31 mouse cellular contexts compared by ENCODE assay signal in the genomic region with DNA sequence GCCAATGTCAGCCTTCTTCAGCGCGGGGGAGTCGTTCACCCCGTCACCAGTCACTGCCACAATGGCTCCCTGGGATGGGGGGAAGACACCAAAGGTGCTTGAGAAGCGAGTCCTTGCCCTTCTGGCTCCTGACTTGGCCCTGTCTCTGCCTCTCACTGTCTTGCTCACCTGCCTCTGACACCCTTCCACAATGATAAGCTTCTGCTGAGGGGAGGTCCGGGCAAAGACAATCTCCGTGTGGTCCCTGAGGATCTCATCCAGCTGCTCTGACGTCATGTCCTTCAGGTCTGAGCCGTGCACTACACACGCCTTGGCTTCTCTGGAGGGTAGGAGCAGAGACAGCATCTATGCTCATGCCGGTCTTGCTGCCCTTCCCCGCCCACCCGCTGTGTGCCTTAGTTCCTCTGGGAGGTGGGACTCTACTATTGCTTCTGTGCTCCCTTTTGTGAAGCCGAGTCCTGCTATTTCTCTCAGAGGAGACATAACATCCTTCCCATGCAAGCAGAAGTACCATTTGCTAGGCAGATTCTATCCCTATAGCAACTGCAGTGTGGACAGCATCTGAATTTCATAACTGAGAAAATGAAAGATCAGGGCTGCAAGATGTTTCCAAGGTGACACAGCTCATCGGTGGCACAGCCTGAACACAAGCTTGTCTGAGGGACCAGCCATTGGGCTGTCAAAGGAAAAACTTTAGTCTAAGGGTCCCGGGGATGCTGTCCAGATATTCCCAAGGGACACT. TPM values are rescaled to one million over a fixed set of nuclear protein-coding genes. Genes with fewer than 3 reads are reported as not detected.
A peak's percentile ranks its signal among the peaks of the same experiment; 100 is the strongest.
DNase-seq lines count a peak whose midpoint lies in the region; ATAC-seq and TF ChIP-seq lines count a peak whose summit lies in the region.
"Had no signal": no experiment of that assay in that cellular context is flagged by ENCODE, and none has a peak within 500 bp of the region (broad histone marks: within the 10 kb centered on the region; RNA-seq: fewer than 3 reads in every experiment).

No protein-coding gene starts in this region.

- ATAC-seq in forebrain, embryonic 13.5 days, result no peak
- ATAC-seq in neural tube, embryonic 15.5 days (ENCODE audit: low FRiP score), result 0 out of 2 replicates have a peak, but pooled peaks have one; percentile 18

- WGBS in forebrain, embryonic 10.5 days, result 86% methylated on average over 16 of the region's 16 CpGs
- WGBS in forebrain, embryonic 13.5 days, result 83% methylated on average over 16 of the region's 16 CpGs
- 81% methylated on average over 16 of the region's 16 CpGs for WGBS in neural tube, embryonic 15.5 days

- H3K36me3 ChIP-seq in forebrain, embryonic 10.5 days (replicated peaks), result no peaks in the 10 kb centered on the region
- 0 out of 2 replicates have a peak, but pooled peaks cover 6% of the 10 kb centered on the region for H3K36me3 ChIP-seq in forebrain, embryonic 13.5 days (ENCODE audit: poor library complexity, severe bottlenecking)
- H3K36me3 ChIP-seq in neural tube, embryonic 15.5 days, result no peaks in the 10 kb centered on the region
- H3K36me3 ChIP-seq: embryonic facial prominence, embryonic 10.5 days; kidney, embryonic 15.5 days; limb, embryonic 10.5 days; midbrain, embryonic 12.5 days had no signal

- no peak for TF ChIP-seq CTCF in gastrocnemius, adult 2 months (IDR thresholded peaks at IDR 0.05)
- TF ChIP-seq CTCF in layer of hippocampus, adult 2 months (conservative IDR thresholded peaks at IDR 0.05), result no peak

- no peak overlapping the region for H3K4me2 ChIP-seq in forebrain, embryonic 13.5 days
- H3K4me2 ChIP-seq in neural tube, embryonic 15.5 days, result no peak overlapping the region
- H3K4me2 ChIP-seq: heart, embryonic 13.5 days; kidney, embryonic 15.5 days; midbrain, embryonic 12.5 days had no signal

- peaks cover 7% of the 10 kb centered on the region; the same call in 1 of the 2 replicates for H3K4me1 ChIP-seq in forebrain, embryonic 10.5 days
- H3K4me1 ChIP-seq in forebrain, embryonic 13.5 days, result no peaks in the 10 kb centered on the region
- H3K4me1 ChIP-seq in neural tube, embryonic 15.5 days, result peaks cover 8% of the 10 kb centered on the region; the same call in 1 of the 2 replicates
- H3K4me1 ChIP-seq: embryonic facial prominence, embryonic 10.5 days; kidney, embryonic 15.5 days; limb, embryonic 10.5 days; midbrain, embryonic 12.5 days had no signal

- intact Hi-C loops in gastrocnemius, adult 2 months (cut with DNase I), result no loop called here

- H3K27ac ChIP-seq in forebrain, embryonic 10.5 days, result 0 out of 2 replicates have a peak overlapping the region, but pooled peaks have one; percentile 5
- H3K27ac ChIP-seq in forebrain, embryonic 13.5 days, result no peak overlapping the region
- peak overlapping the region; percentile 28 for H3K27ac ChIP-seq in gastrocnemius, adult 2 months
- peak overlapping the region; percentile 90 for H3K27ac ChIP-seq in layer of hippocampus, adult 2 months
- H3K27ac ChIP-seq in neural tube, embryonic 15.5 days (replicated peaks), result no peak overlapping the region
- H3K27ac ChIP-seq: embryonic facial prominence, embryonic 10.5 days; heart, embryonic 13.5 days; kidney, embryonic 15.5 days; limb, embryonic 10.5 days; midbrain, embryonic 12.5 days had no signal

- no peaks in the 10 kb centered on the region for H3K9me3 ChIP-seq in forebrain, embryonic 10.5 days
- no peaks in the 10 kb centered on the region for H3K9me3 ChIP-seq in forebrain, embryonic 13.5 days (replicated peaks)
- no peaks in the 10 kb centered on the region for H3K9me3 ChIP-seq in neural tube, embryonic 15.5 days (replicated peaks)
- H3K9me3 ChIP-seq: embryonic facial prominence, embryonic 10.5 days; heart, embryonic 13.5 days; kidney, embryonic 15.5 days; limb, embryonic 10.5 days; midbrain, embryonic 12.5 days had no signal

- no peaks in the 10 kb centered on the region for H3K27me3 ChIP-seq in forebrain, embryonic 10.5 days (ENCODE audit: poor library complexity, severe bottlenecking)
- H3K27me3 ChIP-seq in forebrain, embryonic 13.5 days, result no peaks in the 10 kb centered on the region
- no peaks in the 10 kb centered on the region for H3K27me3 ChIP-seq in neural tube, embryonic 15.5 days (replicated peaks)
- H3K27me3 ChIP-seq: heart, embryonic 13.5 days; kidney, embryonic 15.5 days had no signal

- no peak overlapping the region for H3K4me3 ChIP-seq in forebrain, embryonic 10.5 days
- H3K4me3 ChIP-seq in forebrain, embryonic 13.5 days, result no peak overlapping the region
- no peak overlapping the region for H3K4me3 ChIP-seq in gastrocnemius, adult 2 months
- no peak overlapping the region for H3K4me3 ChIP-seq in layer of hippocampus, adult 2 months
- H3K4me3 ChIP-seq in neural tube, embryonic 15.5 days (replicated peaks), result no peak overlapping the region
- H3K4me3 ChIP-seq: embryonic facial prominence, embryonic 10.5 days; heart, embryonic 13.5 days; kidney, embryonic 15.5 days; limb, embryonic 10.5 days; midbrain, embryonic 12.5 days; myocyte had no signal

- no peak overlapping the region for H3K9ac ChIP-seq in forebrain, embryonic 13.5 days
- H3K9ac ChIP-seq in neural tube, embryonic 15.5 days (replicated peaks), result no peak overlapping the region
- H3K9ac ChIP-seq: heart, embryonic 13.5 days; kidney, embryonic 15.5 days; midbrain, embryonic 12.5 days had no signal

- DNase-seq in forebrain, embryonic 10.5 days (ENCODE audit: extremely low spot score, low spot score), result no peak
- DNase-seq in gastrocnemius, adult 2 months, result peak; percentile 24
- DNase-seq in gastrocnemius, postnatal 10 days, result no peak
- DNase-seq in layer of hippocampus, adult 2 months (ENCODE audit: low spot score in 2 of 2), result peak in 1 of 2 experiments; percentile 20
- DNase-seq in layer of hippocampus, adult 9-11 months, result no peak
- DNase-seq in neural tube, embryonic 10.5 days (ENCODE audit: extremely low spot score, low spot score), result no peak
- DNase-seq: adrenal gland, postnatal 14 days; cerebellum, adult 9-10 months; heart, postnatal 14 days; kidney, adult 11 months; kidney, postnatal 4 days; right cerebral cortex, adult 18-20 months; thymus, adult 18-20 months; thymus, postnatal 36 days had no signal

RNA-seq across cellular contexts. Expression of gene Atp1a2, which starts 17.9 kb away (rescaled TPM):
- 0.86 and 2.0 TPM in 2 replicates for polyA plus RNA-seq in forebrain, embryonic 10.5 days (2016; fragmentation: Nextera tagmentation; extraction: Ambion mirVana)
- 17.6 and 17.8 TPM in 2 replicates for polyA plus RNA-seq in forebrain, embryonic 13.5 days (2015; fragmentation: Nextera tagmentation; extraction: Ambion mirVana)
- 1,000 to 10,000 TPM in 1 of 2 experiments, 100 to 1,000 TPM in 1; 838 to 1,060 TPM for total RNA-seq in gastrocnemius, adult 2 months (2021)
- 100 to 1,000 TPM; 695 to 761 TPM for total RNA-seq in gastrocnemius, postnatal 10 days (2021)
- total RNA-seq in layer of hippocampus, adult 2 months (2021), result 100 to 1,000 TPM; 585 to 600 TPM
- 57.9 and 63.1 TPM in 2 replicates for polyA plus RNA-seq in neural tube, embryonic 15.5 days (2015; fragmentation: Nextera tagmentation; extraction: Ambion mirVana)
- total RNA-seq: common myeloid progenitor, adult 5-6 weeks had no signal

RNA-seq across cellular contexts. Expression of gene Igsf8, which starts 18.5 kb away (rescaled TPM):
- 53.0 and 55.4 TPM in 2 replicates for polyA plus RNA-seq in forebrain, embryonic 10.5 days (2016; fragmentation: Nextera tagmentation; extraction: Ambion mirVana)
- 164 and 169 TPM in 2 replicates for polyA plus RNA-seq in forebrain, embryonic 13.5 days (2015; fragmentation: Nextera tagmentation; extraction: Ambion mirVana)
- 1 to 10 TPM; 7.4 to 8.3 TPM for total RNA-seq in gastrocnemius, adult 2 months (2021)
- total RNA-seq in gastrocnemius, postnatal 10 days (2021), result 10 to 100 TPM; 15.4 to 19.1 TPM
- 100 to 1,000 TPM; 255 to 257 TPM for total RNA-seq in layer of hippocampus, adult 2 months (2021)
- 70.9 and 71.3 TPM in 2 replicates for polyA plus RNA-seq in neural tube, embryonic 15.5 days (2015; fragmentation: Nextera tagmentation; extraction: Ambion mirVana)

RNA-seq across cellular contexts. Expression of gene Atp1a4, which starts 21.7 kb away (rescaled TPM):
- not detected in 2 replicates for polyA plus RNA-seq in forebrain, embryonic 10.5 days (2016; fragmentation: Nextera tagmentation; extraction: Ambion mirVana)
- polyA plus RNA-seq in forebrain, embryonic 13.5 days (2015; fragmentation: Nextera tagmentation; extraction: Ambion mirVana), result 0.10 TPM in 1 of 2 replicates, not detected in the other
- total RNA-seq in gastrocnemius, adult 2 months (2021), result under 1 TPM; 0.20 to 0.43 TPM
- under 1 TPM; 0.61 to 0.66 TPM for total RNA-seq in gastrocnemius, postnatal 10 days (2021)
- total RNA-seq in layer of hippocampus, adult 2 months (2021), result not detected
- polyA plus RNA-seq in neural tube, embryonic 15.5 days (2015; fragmentation: Nextera tagmentation; extraction: Ambion mirVana), result 0.05 TPM in 1 of 2 replicates, not detected in the other
- total RNA-seq: common myeloid progenitor, adult 5-6 weeks; heart, adult 18-20 months; heart, postnatal 14 days; layer of hippocampus, postnatal 10 days had no signal
- polyA plus RNA-seq: embryonic facial prominence, embryonic 10.5 days; limb, embryonic 10.5 days; liver, embryonic 16.5 days; lung, embryonic 16.5 days; midbrain, embryonic 12.5 days; neural tube, embryonic 14.5 days; small intestine, adult 2 months had no signal

RNA-seq across cellular contexts. Expression of gene Kcnj9, which starts 49.2 kb away (rescaled TPM):
- 0.17 and 0.43 TPM in 2 replicates for polyA plus RNA-seq in forebrain, embryonic 10.5 days (2016; fragmentation: Nextera tagmentation; extraction: Ambion mirVana)
- polyA plus RNA-seq in forebrain, embryonic 13.5 days (2015; fragmentation: Nextera tagmentation; extraction: Ambion mirVana), result 1.8 and 3.0 TPM in 2 replicates
- not detected for total RNA-seq in gastrocnemius, adult 2 months (2021)
- total RNA-seq in gastrocnemius, postnatal 10 days (2021), result under 1 TPM; 0.07 to 0.14 TPM
- total RNA-seq in layer of hippocampus, adult 2 months (2021), result 10 to 100 TPM; 67.2 to 69.2 TPM
- polyA plus RNA-seq in neural tube, embryonic 15.5 days (2015; fragmentation: Nextera tagmentation; extraction: Ambion mirVana), result 2.5 and 3.2 TPM in 2 replicates
- total RNA-seq: common myeloid progenitor, adult 5-6 weeks; gastrocnemius, adult 8-10 months; heart, adult 18-20 months; heart, postnatal 14 days had no signal
- polyA plus RNA-seq: heart, embryonic 13.5 days; kidney, embryonic 15.5 days; limb, embryonic 10.5 days; lung, embryonic 16.5 days; small intestine, adult 2 months; stomach, embryonic 16.5 days had no signal

Comparison
In these comparisons a context has a peak if more than half of its experiments do, and no peak if none do; other contexts are left out.
1. H3K27ac ChIP-seq: peak in forebrain, embryonic 10.5 days (single experiment), gastrocnemius, adult 2 months (single experiment) and layer of hippocampus, adult 2 months (single experiment); none in forebrain, embryonic 13.5 days (single experiment) and neural tube, embryonic 15.5 days (single experiment).
2. RNA of gene Igsf8, which starts 18.5 kb away (total RNA-seq): 255 to 257 TPM in layer of hippocampus, adult 2 months; 15.4 to 19.1 TPM in gastrocnemius, postnatal 10 days and 7.4 to 8.3 TPM in gastrocnemius, adult 2 months; every median in the first group is over 10 times any median in the second.